Mouse (Mus musculus): ENCODE measurements around the gene Lrmda.

DNA sequence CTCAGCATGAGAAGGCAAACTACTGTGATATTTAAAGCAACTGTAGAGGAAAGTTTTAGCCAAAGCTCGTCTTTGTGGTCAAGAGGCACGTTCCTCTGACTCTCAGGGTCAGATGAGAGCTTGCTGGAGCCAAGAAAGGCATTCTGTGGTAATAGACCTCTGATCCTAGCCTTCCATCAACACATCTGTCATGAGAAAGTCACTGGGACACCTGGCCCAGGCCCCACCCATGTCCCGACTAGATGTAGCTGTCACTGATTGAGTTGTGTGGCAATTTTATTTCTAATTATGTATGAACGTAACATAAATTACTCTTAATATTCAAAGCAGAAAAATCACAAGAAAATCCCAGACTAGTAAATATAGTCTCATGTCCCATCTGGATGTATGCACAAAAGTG is 624.0 kb downstream of the Lrmda start:
- TF ChIP-seq POLR2A (IDR thresholded peaks at IDR 0.05; ENCODE audit: control insufficient read depth, extremely low read depth, insufficient read depth, low read length, poor library complexity) = no peak
- no peak for TF ChIP-seq CTCF (IDR thresholded peaks at IDR 0.05; ENCODE audit: borderline replicate concordance, control insufficient read depth, extremely low read depth, insufficient read depth, low read length, poor library complexity)
